Mouse (Mus musculus): ENCODE results near the gene Macf1. TPM values are rescaled to one million over a fixed set of nuclear protein-coding genes. Genes with fewer than 3 reads are reported as not detected.

Macf1 gene
- total RNA-seq, 1 experiment from 2014 or later, result 290 TPM

GRCm38 (mm10) chr4:123617727-123618389, 66.3 kb downstream of the Macf1 start:
- no peak for ATAC-seq (replicated peaks in 1 of 2; ENCODE audit: insufficient read depth in 1 of 2, low FRiP score in 2 of 2, low TSS enrichment in 1 of 2, low read depth in 1 of 2, poor library complexity in 2 of 2, severe bottlenecking in 2 of 2)

- no peak for ATAC-seq (replicated peaks in 1 of 2; ENCODE audit: insufficient read depth in 1 of 2, low FRiP score in 2 of 2, low TSS enrichment in 1 of 2, low read depth in 1 of 2, poor library complexity in 2 of 2, severe bottlenecking in 2 of 2)
These were observed 67.2 kb downstream of the Macf1 start for GRCm38 (mm10) chr4:123616971-123617370.

GRCm38 (mm10) chr4:123616501-123616900, 67.7 kb downstream of the Macf1 start:
- ATAC-seq (replicated peaks in 1 of 2; ENCODE audit: insufficient read depth in 1 of 2, low FRiP score in 2 of 2, low TSS enrichment in 1 of 2, low read depth in 1 of 2, poor library complexity in 2 of 2, severe bottlenecking in 2 of 2), result no peak

- no peak for ATAC-seq (replicated peaks in 1 of 2; ENCODE audit: insufficient read depth in 1 of 2, low FRiP score in 2 of 2, low TSS enrichment in 1 of 2, low read depth in 1 of 2, poor library complexity in 2 of 2, severe bottlenecking in 2 of 2)
These were observed 70.7 kb downstream of the Macf1 start for GRCm38 (mm10) chr4:123613309-123613947.

GRCm38 (mm10) chr4:123611940-123612339, 72.2 kb downstream of the Macf1 start:
- ATAC-seq (replicated peaks in 1 of 2; ENCODE audit: insufficient read depth in 1 of 2, low FRiP score in 2 of 2, low TSS enrichment in 1 of 2, low read depth in 1 of 2, poor library complexity in 2 of 2, severe bottlenecking in 2 of 2), result no peak

- ATAC-seq (replicated peaks in 1 of 2; ENCODE audit: insufficient read depth in 1 of 2, low FRiP score in 2 of 2, low TSS enrichment in 1 of 2, low read depth in 1 of 2, poor library complexity in 2 of 2, severe bottlenecking in 2 of 2), result no peak
These were observed 72.9 kb downstream of the Macf1 start for GRCm38 (mm10) chr4:123611241-123611640.

- ATAC-seq (replicated peaks in 1 of 2; ENCODE audit: insufficient read depth in 1 of 2, low FRiP score in 2 of 2, low TSS enrichment in 1 of 2, low read depth in 1 of 2, poor library complexity in 2 of 2, severe bottlenecking in 2 of 2), result no peak
These were observed 77.0 kb downstream of the Macf1 start for GRCm38 (mm10) chr4:123607174-123607573.

GRCm38 (mm10) chr4:123605948-123606347, 78.2 kb downstream of the Macf1 start:
- no peak for ATAC-seq (replicated peaks in 1 of 2; ENCODE audit: insufficient read depth in 1 of 2, low FRiP score in 2 of 2, low TSS enrichment in 1 of 2, low read depth in 1 of 2, poor library complexity in 2 of 2, severe bottlenecking in 2 of 2)

GRCm38 (mm10) chr4:123605309-123605708, 78.9 kb downstream of the Macf1 start:
- ATAC-seq (replicated peaks in 1 of 2; ENCODE audit: insufficient read depth in 1 of 2, low FRiP score in 2 of 2, low TSS enrichment in 1 of 2, low read depth in 1 of 2, poor library complexity in 2 of 2, severe bottlenecking in 2 of 2), result no peak

GRCm38 (mm10) chr4:123602700-123603261, 81.4 kb downstream of the Macf1 start:
- no peak for ATAC-seq (replicated peaks in 1 of 2; ENCODE audit: insufficient read depth in 1 of 2, low FRiP score in 2 of 2, low TSS enrichment in 1 of 2, low read depth in 1 of 2, poor library complexity in 2 of 2, severe bottlenecking in 2 of 2)

- no peak for ATAC-seq (replicated peaks in 1 of 2; ENCODE audit: insufficient read depth in 1 of 2, low FRiP score in 2 of 2, low TSS enrichment in 1 of 2, low read depth in 1 of 2, poor library complexity in 2 of 2, severe bottlenecking in 2 of 2)
These were observed 83.1 kb downstream of the Macf1 start for GRCm38 (mm10) chr4:123601036-123601435.

- no peak for ATAC-seq (replicated peaks in 1 of 2; ENCODE audit: insufficient read depth in 1 of 2, low FRiP score in 2 of 2, low TSS enrichment in 1 of 2, low read depth in 1 of 2, poor library complexity in 2 of 2, severe bottlenecking in 2 of 2)
These were observed 85.5 kb downstream of the Macf1 start for GRCm38 (mm10) chr4:123598519-123599228.

- ATAC-seq (replicated peaks in 1 of 2; ENCODE audit: insufficient read depth in 1 of 2, low FRiP score in 2 of 2, low TSS enrichment in 1 of 2, low read depth in 1 of 2, poor library complexity in 2 of 2, severe bottlenecking in 2 of 2), result no peak
These were observed 89.8 kb downstream of the Macf1 start for GRCm38 (mm10) chr4:123594381-123594806.

GRCm38 (mm10) chr4:123593664-123594063, 90.5 kb downstream of the Macf1 start:
- ATAC-seq (replicated peaks in 1 of 2; ENCODE audit: insufficient read depth in 1 of 2, low FRiP score in 2 of 2, low TSS enrichment in 1 of 2, low read depth in 1 of 2, poor library complexity in 2 of 2, severe bottlenecking in 2 of 2), result no peak

GRCm38 (mm10) chr4:123592046-123592445, 92.1 kb downstream of the Macf1 start:
- no peak for ATAC-seq (replicated peaks in 1 of 2; ENCODE audit: insufficient read depth in 1 of 2, low FRiP score in 2 of 2, low TSS enrichment in 1 of 2, low read depth in 1 of 2, poor library complexity in 2 of 2, severe bottlenecking in 2 of 2)

GRCm38 (mm10) chr4:123591026-123591635, 93.0 kb downstream of the Macf1 start:
- no peak for ATAC-seq (replicated peaks in 1 of 2; ENCODE audit: insufficient read depth in 1 of 2, low FRiP score in 2 of 2, low TSS enrichment in 1 of 2, low read depth in 1 of 2, poor library complexity in 2 of 2, severe bottlenecking in 2 of 2)

- no peak for ATAC-seq (replicated peaks in 1 of 2; ENCODE audit: insufficient read depth in 1 of 2, low FRiP score in 2 of 2, low TSS enrichment in 1 of 2, low read depth in 1 of 2, poor library complexity in 2 of 2, severe bottlenecking in 2 of 2)
These were observed 94.7 kb downstream of the Macf1 start for GRCm38 (mm10) chr4:123589496-123589895.

Data from hematopoietic stem cell, adult 5-6 weeks (primary cell).